Mouse (Mus musculus) thymus, postnatal 36 days (tissue): Measurements from ENCODE around the gene Ybx1.
"Not testable (repeated sequence)": the region's sequence is repeated elsewhere in the genome, so short reads cannot be mapped to it uniquely, and the experiment has no call there.

Experiments
- DNase-seq, 2 experiments: peaks; one replicate each; pipeline ENCODE4 v3.0.0; 2022; ENCODE audit warnings: mixed read lengths in 2 of 2

Ybx1 gene

DNA sequence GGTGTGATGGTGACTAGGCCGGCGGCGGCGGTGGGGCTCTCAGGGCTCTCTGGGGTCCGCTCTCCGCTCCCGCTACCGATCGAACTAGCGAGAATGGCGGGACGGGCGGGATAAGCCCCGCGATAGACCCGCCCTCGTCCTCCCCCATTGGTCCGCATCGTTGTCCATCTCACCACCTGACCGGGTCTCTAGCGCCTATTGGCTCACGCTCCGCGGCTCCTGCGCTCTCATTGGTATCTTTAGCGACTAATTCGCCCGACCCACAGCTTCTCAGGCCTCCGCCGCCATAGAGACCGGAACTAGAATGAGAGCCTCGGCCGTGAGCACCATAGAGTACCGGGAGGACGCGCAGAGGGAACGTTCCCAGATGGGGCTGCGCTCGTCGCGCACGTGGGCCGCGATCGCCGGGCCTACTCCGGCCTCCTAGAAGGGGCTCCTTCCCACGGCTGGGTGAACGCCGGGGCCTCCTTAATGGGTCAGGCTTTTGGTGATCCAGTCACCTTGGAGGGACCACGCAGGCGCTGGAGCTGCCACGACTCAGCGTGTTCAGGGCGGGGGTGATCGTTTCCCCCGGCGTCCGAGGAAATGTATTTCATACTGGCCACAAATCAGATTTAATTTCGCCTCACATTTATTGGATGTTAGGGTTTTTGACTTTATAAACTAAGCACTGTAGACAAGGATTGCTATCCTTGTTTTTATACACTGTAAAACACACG is at the start of gene Ybx1:
TSS of gene Ybx1 (minus strand) at position 190 of the 719 bp plus-strand sequence.
- peak; percentile 98 to 99 for DNase-seq

DNA sequence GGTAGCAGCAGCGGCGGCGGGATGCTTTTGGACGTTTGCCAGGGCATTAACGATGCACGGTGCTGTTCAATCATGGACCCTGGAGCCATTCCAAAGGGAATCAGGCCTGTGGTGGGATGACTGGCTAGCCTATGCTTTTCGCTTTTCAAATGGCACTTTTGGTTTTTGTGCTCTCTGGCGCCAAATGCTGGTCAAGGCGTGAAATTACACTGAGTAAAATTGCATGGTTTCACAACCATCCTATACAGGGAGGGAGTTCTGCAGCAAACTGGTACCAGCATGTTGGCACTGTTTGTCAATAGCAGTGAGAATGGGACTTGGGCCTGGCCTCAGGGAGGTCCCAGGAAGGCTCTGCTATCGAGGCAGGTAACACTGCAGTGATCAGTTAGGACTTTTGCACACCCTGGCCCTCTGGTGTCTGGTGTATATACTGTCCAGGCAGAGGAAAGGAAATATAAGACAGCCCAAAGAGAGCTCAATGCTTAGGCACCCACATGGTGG is 44.5 kb upstream of the Ybx1 start:
- peak; percentile 8 to 26 for DNase-seq

DNA sequence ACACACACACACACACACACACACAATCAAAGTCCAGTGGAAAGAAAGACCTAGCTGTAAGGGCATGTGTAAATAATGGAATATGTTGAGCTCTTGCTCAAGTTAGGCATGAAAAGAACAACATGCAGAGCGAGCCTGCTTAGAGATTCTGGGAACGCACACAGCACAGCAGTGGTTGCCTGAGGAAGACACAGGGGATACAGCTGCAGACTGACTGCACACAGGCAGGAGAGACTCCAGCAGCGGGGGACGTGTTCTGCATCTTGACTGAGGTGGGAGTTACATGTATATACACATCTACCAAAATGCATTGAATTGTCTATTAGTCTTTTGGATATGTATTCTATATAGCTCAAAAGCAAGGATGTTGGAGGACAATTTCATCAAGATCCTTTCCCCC is 44.0 kb upstream of the Ybx1 start:
- no peak for DNase-seq

GRCm38 (mm10) chr4:119333487-119333886 is 39.1 kb upstream of the Ybx1 start:
- no peak for DNase-seq

DNA sequence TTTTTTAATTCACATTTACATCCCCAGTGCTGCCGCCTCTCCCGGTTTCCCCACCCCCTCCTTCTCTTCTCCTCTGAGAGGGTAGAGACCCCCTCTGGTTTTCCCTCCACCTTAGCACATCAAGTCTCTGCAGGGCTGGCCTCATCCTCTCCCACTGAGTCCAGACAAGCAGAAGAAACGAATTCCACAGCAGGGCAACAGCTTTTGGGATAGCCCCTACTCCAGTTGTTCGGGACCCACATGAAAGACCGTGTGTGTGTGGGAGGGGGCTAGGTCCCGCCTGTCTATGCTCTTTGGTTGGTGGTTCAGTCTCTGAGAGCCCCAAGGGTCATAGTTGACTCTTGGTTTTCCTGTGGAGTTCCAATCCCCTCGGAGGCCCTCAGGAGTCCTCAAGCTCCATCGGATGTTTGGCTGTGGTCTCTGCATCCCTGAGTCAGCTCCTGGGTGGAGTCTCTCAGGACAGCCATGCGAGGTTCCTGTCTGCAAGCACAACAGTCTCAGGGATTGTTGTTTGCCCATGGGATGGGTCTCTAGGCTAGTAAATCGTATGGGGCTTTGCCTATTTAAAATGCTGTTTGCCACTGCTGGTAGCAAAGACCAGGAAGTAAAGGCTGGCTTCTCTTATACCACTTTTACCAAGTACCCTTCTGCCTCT is 26.6 kb upstream of the Ybx1 start:
- peak in 1 of 2 experiments; percentile 14 for DNase-seq

GRCm38 (mm10) chr4:119320131-119320830 is 25.9 kb upstream of the Ybx1 start, which contains the start of gene Ppih:
Ppih (minus strand) TSS chr4:119320546.
- peak; percentile 95 to 96 for DNase-seq

DNA sequence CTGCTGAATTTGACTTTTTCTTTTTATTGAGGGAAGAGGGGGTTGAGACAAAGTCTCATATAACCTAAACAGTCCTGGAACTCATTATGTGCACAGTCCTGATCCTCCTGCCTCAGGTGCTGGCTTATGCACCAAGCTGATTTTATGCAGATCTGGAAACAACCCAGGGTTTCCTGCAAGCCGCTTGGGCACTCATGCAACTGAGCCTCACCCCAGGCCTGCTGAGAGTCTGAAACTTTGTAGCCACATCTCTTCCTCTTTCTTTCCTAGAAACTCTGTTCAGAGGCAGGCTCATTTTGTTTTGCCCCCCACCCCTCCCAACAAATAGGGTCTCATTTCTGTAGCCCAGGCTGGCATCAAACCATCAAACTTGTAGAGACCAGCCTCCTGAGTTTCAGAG is 19.4 kb upstream of the Ybx1 start:
- no peak for DNase-seq

GRCm38 (mm10) chr4:119305418-119305817 is 11.0 kb upstream of the Ybx1 start:
- no peak for DNase-seq

DNA sequence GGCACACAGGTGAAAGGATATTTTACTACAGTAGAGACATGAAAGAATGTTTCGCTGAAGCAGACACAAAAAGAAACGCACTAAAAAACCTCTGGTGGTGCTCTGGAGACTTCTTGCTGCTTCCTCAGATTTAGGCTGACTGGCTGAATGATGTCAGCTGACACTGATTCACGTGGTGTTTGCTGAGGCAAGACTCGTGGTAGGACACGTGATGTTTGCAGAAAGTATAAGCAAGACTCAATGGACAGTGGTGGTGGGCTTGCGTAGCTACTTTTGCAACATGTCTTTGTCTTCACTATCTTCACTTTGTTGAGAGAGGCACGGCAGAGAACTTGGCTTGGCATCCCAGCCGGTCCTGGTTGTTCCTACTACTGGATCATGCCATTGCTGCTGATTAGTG is 8.9 kb upstream of the Ybx1 start:
- DNase-seq = no peak

- no peak for DNase-seq
Measured at GRCm38 (mm10) chr4:119301777-119302176, 7.4 kb upstream of the Ybx1 start.

DNA sequence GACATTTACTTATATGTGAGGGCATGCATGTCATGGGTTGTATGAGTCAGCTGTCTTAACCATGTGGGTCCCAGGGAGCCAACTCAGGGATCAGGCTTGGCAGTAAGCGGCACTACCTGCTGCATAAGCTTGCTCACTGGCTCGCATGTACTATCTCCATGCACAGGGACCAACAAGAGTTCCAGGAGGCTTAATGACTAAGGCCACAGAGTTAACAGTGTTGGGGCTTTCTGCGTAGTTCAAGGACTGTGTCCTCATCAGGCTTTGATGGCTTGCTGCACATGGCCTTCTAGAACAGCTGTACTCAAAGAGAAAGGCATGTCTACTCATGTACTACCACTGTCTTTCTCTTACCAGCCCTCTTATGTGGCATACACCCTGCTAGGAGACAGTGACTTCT is 6.4 kb upstream of the Ybx1 start:
- no peak for DNase-seq

GRCm38 (mm10) chr4:119297361-119297760 is 3.0 kb upstream of the Ybx1 start:
- DNase-seq = no peak

GRCm38 (mm10) chr4:119295134-119295453 is 690 bp upstream of the Ybx1 start:
- no peak for DNase-seq

DNA sequence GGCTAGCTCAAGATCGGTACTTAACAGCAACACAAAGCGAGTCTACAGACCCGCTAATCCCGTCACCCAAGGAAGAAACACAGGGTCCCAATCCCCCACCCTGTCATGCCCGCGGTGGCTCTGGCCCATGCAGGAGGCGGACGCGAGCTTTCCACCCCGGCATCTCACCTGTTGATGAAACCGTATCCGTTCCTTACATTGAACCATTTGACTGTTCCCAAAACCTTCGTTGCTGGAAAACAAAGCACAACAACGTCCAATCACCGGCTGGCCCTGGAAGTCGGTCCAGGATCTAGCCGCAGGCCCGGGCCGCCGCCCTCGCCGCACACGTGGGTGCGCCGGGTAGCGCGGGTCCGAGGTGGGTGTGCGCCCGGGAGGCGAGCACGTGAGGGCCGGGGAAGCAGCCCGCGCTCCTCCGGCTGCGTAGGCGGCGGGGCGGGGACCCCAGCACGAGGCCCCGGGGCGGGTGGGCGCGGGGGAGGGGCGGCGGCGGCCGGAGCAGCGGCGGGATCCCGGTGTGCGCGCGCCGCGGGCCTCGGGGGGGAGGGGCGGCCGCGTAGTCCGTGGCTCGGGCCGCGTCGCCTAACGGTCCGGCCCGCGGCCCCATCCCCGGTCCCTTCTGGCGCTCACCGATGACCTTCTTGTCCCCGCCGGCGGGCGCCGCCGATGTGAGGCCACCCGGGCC is 688 bp downstream of the Ybx1 start:
- peak; percentile 44 to 59 for DNase-seq

GRCm38 (mm10) chr4:119292771-119293573 is 1.4 kb downstream of the Ybx1 start:
- peak; percentile 36 to 40 for DNase-seq

DNA sequence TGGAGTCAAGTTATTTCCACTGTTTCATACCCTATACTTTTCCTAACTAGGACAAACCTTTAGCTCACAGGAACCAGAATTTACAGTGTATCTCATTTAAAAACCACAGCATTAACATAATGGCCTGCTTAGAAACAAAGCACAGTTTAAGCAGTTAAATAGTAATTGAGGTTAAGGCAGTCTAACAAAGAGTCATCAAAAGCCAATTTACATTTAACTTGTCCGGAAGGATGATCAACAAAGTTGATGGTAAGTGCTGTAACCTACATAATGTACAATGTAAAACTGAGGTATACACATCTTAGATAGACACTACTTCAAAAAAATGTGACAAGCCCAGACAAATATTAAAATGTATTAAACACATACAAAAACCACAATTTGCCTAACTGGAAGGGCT is 2.5 kb downstream of the Ybx1 start:
- no peak for DNase-seq

- no peak for DNase-seq
Measured at GRCm38 (mm10) chr4:119285336-119285735, 9.1 kb downstream of the Ybx1 start.

GRCm38 (mm10) chr4:119284861-119285260 is 9.5 kb downstream of the Ybx1 start:
- DNase-seq = no peak

GRCm38 (mm10) chr4:119278784-119279183 is 15.6 kb downstream of the Ybx1 start:
- not testable (repeated sequence) for DNase-seq

GRCm38 (mm10) chr4:119275726-119276125 is 18.7 kb downstream of the Ybx1 start:
- no peak for DNase-seq

DNA sequence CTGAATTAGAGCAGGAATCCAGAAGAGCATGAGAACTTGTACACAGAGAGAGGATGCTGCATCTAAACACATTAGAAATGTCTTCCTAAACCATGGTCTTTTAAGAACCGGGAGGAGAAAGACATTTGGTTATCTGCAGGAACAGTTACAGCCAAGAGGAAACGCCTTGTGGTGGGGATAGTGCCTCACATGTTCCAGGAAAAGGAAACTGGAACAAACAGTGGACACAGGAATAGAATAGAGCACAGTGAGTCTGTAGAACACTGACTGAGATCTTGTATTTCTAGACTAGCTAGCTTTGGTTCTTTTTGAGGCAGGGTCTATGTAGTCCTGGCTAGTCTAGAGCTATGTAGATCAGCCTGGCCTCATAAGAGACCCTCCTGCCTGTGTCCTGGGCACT is 19.2 kb downstream of the Ybx1 start:
- DNase-seq = no peak

- no peak for DNase-seq
Measured at GRCm38 (mm10) chr4:119274627-119275026, 19.8 kb downstream of the Ybx1 start.
